Mouse (Mus musculus) bone marrow, adult 2 months (tissue): Measurements from ENCODE around the gene Cand1.

ENCODE experiments used
- CTCF ChIP-seq: fragments of 200-500 bp; IDR thresholded peaks from 2 replicates; pipeline ENCODE4 v1.5.1; 2011; ENCODE audit warnings: low read length, control low read depth; ENCODE audit not compliant: control insufficient read depth, insufficient read depth
- POLR2A ChIP-seq: fragments of 200-500 bp; IDR thresholded peaks from 2 replicates; pipeline ENCODE4 v1.6.1; 2011; ENCODE audit warnings: low read depth, mild to moderate bottlenecking, control low read depth, low read length, borderline replicate concordance; ENCODE audit not compliant: control insufficient read depth

DNA sequence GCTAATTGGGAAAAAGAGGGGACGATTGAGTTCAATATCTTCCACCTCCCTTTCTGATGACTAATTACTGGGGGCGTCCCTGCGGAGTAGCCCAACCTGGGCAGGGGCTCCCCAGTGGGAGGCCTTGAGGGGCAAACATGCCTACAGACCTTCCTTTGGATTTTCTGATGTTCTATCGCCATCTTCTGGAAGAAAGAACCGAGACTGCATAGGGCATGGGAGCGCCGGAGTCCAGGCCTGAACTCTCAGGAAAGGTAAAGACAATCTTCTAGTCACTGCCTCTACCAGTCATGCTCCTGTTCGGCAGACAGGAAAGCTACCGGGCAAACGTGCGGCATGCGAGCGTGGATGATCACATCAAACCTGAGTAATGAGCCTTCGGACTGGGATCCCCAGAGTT is 71.1 kb downstream of the Cand1 start:
- TF ChIP-seq POLR2A, result no peak
- TF ChIP-seq CTCF, result no peak
